In genomic region chr15:42104816-42105215, GRCm38 (mm10) we compare ENCODE assay signal across 24 mouse cellular contexts.
DNase-seq lines count a peak whose midpoint lies in the region; ATAC-seq and TF ChIP-seq lines count a peak whose summit lies in the region.
"Had no signal": no experiment of that assay in that cellular context is flagged by ENCODE, and none has a peak within 500 bp of the region (broad histone marks: within the 10 kb centered on the region; RNA-seq: fewer than 3 reads in every experiment).

No protein-coding gene starts in this region.

- TF ChIP-seq CTCF in stomach, postnatal 0 days (IDR thresholded peaks at IDR 0.05; ENCODE audit: low read depth), result no peak

- no peaks in the 10 kb centered on the region for H3K4me1 ChIP-seq in hindbrain, embryonic 11.5 days (replicated peaks; ENCODE audit: control insufficient read depth, insufficient read depth, low read length)
- no peaks in the 10 kb centered on the region for H3K4me1 ChIP-seq in hindbrain, embryonic 12.5 days
- H3K4me1 ChIP-seq in embryonic facial prominence, embryonic 14.5 days (ENCODE audit: control insufficient read depth, insufficient read depth, low read length), result no peaks in the 10 kb centered on the region
- H3K4me1 ChIP-seq in limb, embryonic 11.5 days (ENCODE audit: control insufficient read depth, insufficient read depth, low read length), result no peaks in the 10 kb centered on the region
- H3K4me1 ChIP-seq in stomach, postnatal 0 days (replicated peaks; ENCODE audit: control insufficient read depth, insufficient read depth), result no peaks in the 10 kb centered on the region
- H3K4me1 ChIP-seq: forebrain, embryonic 12.5 days; neural tube, embryonic 13.5 days; stomach, embryonic 15.5 days had no signal

- TF ChIP-seq EP300 in stomach, postnatal 0 days (optimal IDR thresholded peaks at IDR 0.05), result no peak

- no peaks in the 10 kb centered on the region for H3K9me3 ChIP-seq in hindbrain, embryonic 11.5 days (ENCODE audit: control insufficient read depth, low read length)
- H3K9me3 ChIP-seq in hindbrain, embryonic 12.5 days (replicated peaks), result no peaks in the 10 kb centered on the region
- no peaks in the 10 kb centered on the region for H3K9me3 ChIP-seq in embryonic facial prominence, embryonic 14.5 days (ENCODE audit: control insufficient read depth, low read length)
- no peaks in the 10 kb centered on the region for H3K9me3 ChIP-seq in limb, embryonic 11.5 days (ENCODE audit: control insufficient read depth, low read length)
- no peaks in the 10 kb centered on the region for H3K9me3 ChIP-seq in stomach, postnatal 0 days (ENCODE audit: control insufficient read depth, low read length)
- H3K9me3 ChIP-seq: forebrain, embryonic 12.5 days; neural tube, embryonic 13.5 days; stomach, embryonic 15.5 days had no signal

- no peak overlapping the region for H3K27ac ChIP-seq in hindbrain, embryonic 11.5 days (ENCODE audit: low read depth, low read length)
- H3K27ac ChIP-seq in hindbrain, embryonic 12.5 days, result no peak overlapping the region
- no peak overlapping the region for H3K27ac ChIP-seq in embryonic facial prominence, embryonic 14.5 days (replicated peaks; ENCODE audit: low read depth, low read length)
- H3K27ac ChIP-seq in limb, embryonic 11.5 days (replicated peaks; ENCODE audit: low read depth, low read length), result no peak overlapping the region
- no peak overlapping the region for H3K27ac ChIP-seq in stomach, postnatal 0 days (replicated peaks)
- H3K27ac ChIP-seq: forebrain, embryonic 12.5 days; hindbrain, postnatal 0 days; neural tube, embryonic 13.5 days; stomach, embryonic 15.5 days had no signal

- H3K36me3 ChIP-seq in hindbrain, embryonic 11.5 days (ENCODE audit: control insufficient read depth, insufficient read depth, low read length), result no peaks in the 10 kb centered on the region
- no peaks in the 10 kb centered on the region for H3K36me3 ChIP-seq in hindbrain, embryonic 12.5 days
- H3K36me3 ChIP-seq in embryonic facial prominence, embryonic 14.5 days (ENCODE audit: control insufficient read depth, insufficient read depth, low read length), result no peaks in the 10 kb centered on the region
- no peaks in the 10 kb centered on the region for H3K36me3 ChIP-seq in limb, embryonic 11.5 days (ENCODE audit: control insufficient read depth, insufficient read depth, low read length)
- H3K36me3 ChIP-seq in stomach, postnatal 0 days (ENCODE audit: control insufficient read depth, insufficient read depth, low read length), result no peaks in the 10 kb centered on the region
- H3K36me3 ChIP-seq: forebrain, embryonic 12.5 days; neural tube, embryonic 13.5 days; stomach, embryonic 15.5 days had no signal

- H3K27me3 ChIP-seq in hindbrain, embryonic 11.5 days (ENCODE audit: control insufficient read depth, insufficient read depth, low read length), result no peaks in the 10 kb centered on the region
- no peaks in the 10 kb centered on the region for H3K27me3 ChIP-seq in hindbrain, embryonic 12.5 days
- H3K27me3 ChIP-seq in embryonic facial prominence, embryonic 14.5 days (replicated peaks; ENCODE audit: control insufficient read depth, insufficient read depth, low read length), result no peaks in the 10 kb centered on the region
- H3K27me3 ChIP-seq in limb, embryonic 11.5 days (ENCODE audit: control insufficient read depth, insufficient read depth, low read length), result no peaks in the 10 kb centered on the region
- no peaks in the 10 kb centered on the region for H3K27me3 ChIP-seq in stomach, postnatal 0 days (ENCODE audit: control insufficient read depth, insufficient read depth, low read length)
- H3K27me3 ChIP-seq: forebrain, embryonic 12.5 days; neural tube, embryonic 13.5 days; stomach, embryonic 15.5 days had no signal

- no peak for ATAC-seq in hindbrain, embryonic 11.5 days (ENCODE audit: low FRiP score)
- ATAC-seq in hindbrain, embryonic 12.5 days (ENCODE audit: low FRiP score), result no peak
- ATAC-seq in embryonic facial prominence, embryonic 14.5 days (ENCODE audit: low read depth), result no peak
- peak; percentile 79; the same call in 1 of the 2 replicates for ATAC-seq in limb, embryonic 11.5 days (ENCODE audit: insufficient number of reproducible peaks, low FRiP score, low TSS enrichment, low read depth)
- ATAC-seq in stomach, postnatal 0 days (ENCODE audit: low FRiP score, low TSS enrichment), result no peak
- ATAC-seq: CD4-positive, CD25-positive, alpha-beta regulatory T cell, adult 4 months; hindbrain, postnatal 0 days; liver, postnatal 0 days had no signal

- H3K4me2 ChIP-seq in hindbrain, embryonic 11.5 days (replicated peaks; ENCODE audit: low read depth, low read length), result no peak overlapping the region
- H3K4me2 ChIP-seq in hindbrain, embryonic 12.5 days (replicated peaks), result no peak overlapping the region
- no peak overlapping the region for H3K4me2 ChIP-seq in embryonic facial prominence, embryonic 14.5 days (ENCODE audit: low read depth, low read length)
- no peak overlapping the region for H3K4me2 ChIP-seq in limb, embryonic 11.5 days (ENCODE audit: low read depth, severe bottlenecking)
- H3K4me2 ChIP-seq in stomach, postnatal 0 days (replicated peaks; ENCODE audit: low read depth), result no peak overlapping the region
- H3K4me2 ChIP-seq: forebrain, embryonic 12.5 days; liver, embryonic 11.5 days; neural tube, embryonic 13.5 days; stomach, embryonic 15.5 days had no signal

- peak; percentile 26 for DNase-seq in hindbrain, embryonic 11.5 days (ENCODE audit: low spot score)
- DNase-seq in embryonic facial prominence, embryonic 14.5 days (ENCODE audit: low spot score), result peak; percentile 80
- no peak for DNase-seq in limb, embryonic 11.5 days (ENCODE audit: low spot score)
- no peak for DNase-seq in frontal cortex, postnatal 10 days (ENCODE audit: low spot score in 2 of 2)
- no peak for DNase-seq in kidney, adult 8-10 months
- DNase-seq in stomach, postnatal 0 days (ENCODE audit: low spot score), result no peak
- DNase-seq: adrenal gland, postnatal 36 days; cerebellum, adult 9-11 months; kidney, adult 11 months; kidney, postnatal 4 days; liver, postnatal 0 days; lung, postnatal 10 days; midbrain, embryonic 14.5 days; right cerebral cortex, postnatal 4 days; thymus, adult 18-20 months; thymus, postnatal 36 days had no signal

- no peak overlapping the region for H3K9ac ChIP-seq in hindbrain, embryonic 11.5 days (ENCODE audit: low read depth, low read length)
- H3K9ac ChIP-seq in hindbrain, embryonic 12.5 days, result no peak overlapping the region
- no peak overlapping the region for H3K9ac ChIP-seq in embryonic facial prominence, embryonic 14.5 days (ENCODE audit: low read depth, low read length)
- no peak overlapping the region for H3K9ac ChIP-seq in limb, embryonic 11.5 days (ENCODE audit: low read length)
- no peak overlapping the region for H3K9ac ChIP-seq in stomach, postnatal 0 days (ENCODE audit: low read length)
- H3K9ac ChIP-seq: forebrain, embryonic 12.5 days; liver, postnatal 0 days; neural tube, embryonic 13.5 days; stomach, embryonic 15.5 days had no signal

- no peak overlapping the region for H3K4me3 ChIP-seq in hindbrain, embryonic 11.5 days (ENCODE audit: low read depth, low read length)
- H3K4me3 ChIP-seq in hindbrain, embryonic 12.5 days, result no peak overlapping the region
- no peak overlapping the region for H3K4me3 ChIP-seq in embryonic facial prominence, embryonic 14.5 days (ENCODE audit: low read depth, low read length)
- H3K4me3 ChIP-seq in limb, embryonic 11.5 days (ENCODE audit: low read depth, low read length), result no peak overlapping the region
- H3K4me3 ChIP-seq in stomach, postnatal 0 days (ENCODE audit: low read depth, low read length), result no peak overlapping the region
- H3K4me3 ChIP-seq: forebrain, embryonic 12.5 days; myocyte; neural tube, embryonic 13.5 days; stomach, embryonic 15.5 days had no signal

- WGBS in hindbrain, embryonic 11.5 days, result 64% methylated on average over 2 of the region's 2 CpGs
- WGBS in hindbrain, embryonic 12.5 days, result 70% methylated on average over 2 of the region's 2 CpGs
- 38% methylated on average over 2 of the region's 2 CpGs for WGBS in embryonic facial prominence, embryonic 14.5 days
- 9% methylated on average over 2 of the region's 2 CpGs for WGBS in limb, embryonic 11.5 days
- 48% methylated on average over 2 of the region's 2 CpGs for WGBS in stomach, postnatal 0 days

Comparison
In these comparisons a context has a peak if more than half of its experiments do, and no peak if none do; other contexts are left out.
1. DNase-seq: peak in hindbrain, embryonic 11.5 days (single experiment) and embryonic facial prominence, embryonic 14.5 days (single experiment); none in limb, embryonic 11.5 days (single experiment), frontal cortex, postnatal 10 days (0 of 2), kidney, adult 8-10 months (0 of 2) and stomach, postnatal 0 days (single experiment).